In genomic region chr8:104250439-104251367, GRCm38 (mm10) we compare ENCODE assay signal across 7 mouse cellular contexts. TPM values are rescaled to one million over a fixed set of nuclear protein-coding genes. Genes with fewer than 3 reads are reported as not detected.
DNase-seq lines count a peak whose midpoint lies in the region; ATAC-seq lines count a peak whose summit lies in the region.

TSS of gene Cklf (plus strand) at chr8:104250861.

- no peaks in the 10 kb centered on the region for H3K9me3 ChIP-seq in intestine, embryonic 14.5 days (ENCODE audit: control insufficient read depth, low read length)
- H3K9me3 ChIP-seq in midbrain, embryonic 11.5 days (ENCODE audit: control insufficient read depth, low read length), result no peaks in the 10 kb centered on the region

- intact Hi-C loops in left cerebral cortex, postnatal 36 days (cut with DNase I), result loop anchor here (5.0 kb wide), 1 partner anchor 92 kb away; no protein-coding TSS in a partner anchor

- peak within 1 kb of the TSS; percentile 87 for H3K27ac ChIP-seq in intestine, embryonic 14.5 days (ENCODE audit: low read depth)
- no peak within 1 kb of the TSS; the same call in 1 of the 2 replicates for H3K27ac ChIP-seq in midbrain, embryonic 11.5 days (ENCODE audit: low read depth, low read length)

- H3K4me2 ChIP-seq in intestine, embryonic 14.5 days (ENCODE audit: low read length), result peak within 1 kb of the TSS; percentile 66
- H3K4me2 ChIP-seq in midbrain, embryonic 11.5 days, result peak within 1 kb of the TSS; percentile 77

- peak within 1 kb of the TSS; percentile 75 for H3K9ac ChIP-seq in intestine, embryonic 14.5 days (ENCODE audit: low read length)
- H3K9ac ChIP-seq in midbrain, embryonic 11.5 days (ENCODE audit: low read length), result peak within 1 kb of the TSS; percentile 84

- peaks cover 21% of the 10 kb centered on the region for H3K4me1 ChIP-seq in intestine, embryonic 14.5 days (replicated peaks; ENCODE audit: control insufficient read depth, insufficient read depth, low read length)
- H3K4me1 ChIP-seq in midbrain, embryonic 11.5 days (ENCODE audit: control insufficient read depth, insufficient read depth, low read length), result peaks cover 9% of the 10 kb centered on the region; the same call in 1 of the 2 replicates

- WGBS in intestine, embryonic 14.5 days, result 4% methylated on average over 41 of the region's 41 CpGs
- WGBS in midbrain, embryonic 11.5 days, result 4% methylated on average over 41 of the region's 41 CpGs

- no peaks in the 10 kb centered on the region for H3K36me3 ChIP-seq in intestine, embryonic 14.5 days (ENCODE audit: control insufficient read depth, insufficient read depth, low read length)
- no peaks in the 10 kb centered on the region for H3K36me3 ChIP-seq in midbrain, embryonic 11.5 days (ENCODE audit: control insufficient read depth, insufficient read depth, low read length)

- no peaks in the 10 kb centered on the region for H3K27me3 ChIP-seq in intestine, embryonic 14.5 days (replicated peaks; ENCODE audit: control insufficient read depth, insufficient read depth, low read length)
- H3K27me3 ChIP-seq in midbrain, embryonic 11.5 days (ENCODE audit: control insufficient read depth, insufficient read depth, low read length), result no peaks in the 10 kb centered on the region

- DNase-seq in adrenal gland, adult 18-20 months (ENCODE audit: low spot score in 2 of 2), result peak; percentile 84 to 87
- peak; percentile 95 for DNase-seq in embryo, embryonic 10.5 days (ENCODE audit: low spot score)
- peak; percentile 81 for DNase-seq in gastrocnemius, postnatal 25 days
- DNase-seq in intestine, embryonic 14.5 days (ENCODE audit: low spot score), result peak; percentile 93
- peak; percentile 78 to 81 for DNase-seq in left cerebral cortex, postnatal 36 days (ENCODE audit: low spot score in 2 of 2)
- DNase-seq in midbrain, embryonic 11.5 days (ENCODE audit: low spot score, missing footprints), result peak; percentile 100
- DNase-seq in skeletal muscle tissue, adult 2 months (ENCODE audit: low read depth, low spot score), result peak; percentile 92

- peak; percentile 83 for ATAC-seq in intestine, embryonic 14.5 days (replicated peaks; ENCODE audit: low FRiP score, low TSS enrichment, low read depth)
- peak; percentile 87 for ATAC-seq in midbrain, embryonic 11.5 days (ENCODE audit: low FRiP score)

- peak within 1 kb of the TSS; percentile 75 for H3K4me3 ChIP-seq in intestine, embryonic 14.5 days (ENCODE audit: low read depth, low read length)
- H3K4me3 ChIP-seq in midbrain, embryonic 11.5 days (ENCODE audit: low read depth, low read length), result peak within 1 kb of the TSS; percentile 59

RNA-seq across cellular contexts. Expression of gene Cklf, which starts in this region (rescaled TPM):
- total RNA-seq in adrenal gland, adult 18-20 months (2021), result 10 to 100 TPM; 66.6 to 78.6 TPM
- total RNA-seq in gastrocnemius, postnatal 25 days (2021), result 1 to 10 TPM; 1.7 to 2.9 TPM
- polyA plus RNA-seq in intestine, embryonic 14.5 days (2014; fragmentation: Nextera tagmentation; extraction: Ambion mirVana), result 47.9 and 48.6 TPM in 2 replicates
- 1 to 10 TPM; 4.9 to 9.4 TPM for total RNA-seq in left cerebral cortex, postnatal 36 days (2021)
- polyA plus RNA-seq in midbrain, embryonic 11.5 days (2014; fragmentation: Nextera tagmentation; extraction: Ambion mirVana), result 35.0 and 37.2 TPM in 2 replicates

Comparison
In these comparisons a context has a peak if more than half of its experiments do, and no peak if none do; other contexts are left out.
1. RNA of gene Cklf (total RNA-seq): 66.6 to 78.6 TPM in adrenal gland, adult 18-20 months; 4.9 to 9.4 TPM in left cerebral cortex, postnatal 36 days and 1.7 to 2.9 TPM in gastrocnemius, postnatal 25 days; every median in the first group is over 4 times any median in the second.
2. Peak in every context shown above with its lines, with median percentiles within 50 percentile points of each other: DNase-seq.